Mouse (Mus musculus) 3T3-L1 (cell line): ENCODE results near the gene Zfp119b.
A peak's percentile ranks its signal among the peaks of the same experiment; 100 is the strongest.

Source experiments
- DNase-seq: peaks from one replicate; pipeline ENCODE4 v3.0.0-alpha.2; 2015; ENCODE audit warnings: low read depth, low spot score

The Zfp119b gene

DNA sequence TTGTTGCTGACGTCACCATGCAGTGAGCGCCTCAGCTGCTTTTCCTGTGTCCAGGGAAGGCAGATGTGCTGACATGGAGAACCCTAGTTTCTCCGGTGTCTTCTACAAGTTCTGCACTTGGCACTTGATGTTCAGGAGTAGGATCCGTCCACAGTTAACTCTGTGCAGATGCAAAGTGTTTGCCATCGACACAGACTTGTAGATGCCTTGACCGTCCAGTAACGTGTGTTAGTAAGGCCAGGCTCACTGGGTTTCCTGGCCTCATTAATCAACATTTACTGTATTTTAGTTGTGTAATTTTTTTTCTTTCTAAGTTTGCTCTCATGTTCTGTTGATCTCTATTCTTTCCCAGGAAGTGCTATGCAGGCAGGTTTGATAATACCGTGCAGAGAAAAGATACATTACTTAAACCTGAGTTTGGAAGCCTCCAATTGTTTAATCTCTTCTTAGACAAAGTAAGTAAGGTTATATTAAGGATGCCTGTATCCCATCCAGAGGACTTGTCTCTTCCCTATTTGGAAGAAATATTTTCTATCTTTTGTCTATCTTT lies 56.8 kb downstream of the Zfp119b start:
- peak; percentile 23 for DNase-seq
